Mouse (Mus musculus) small intestine, adult 2 months (tissue): ENCODE results near the gene Fhl3.

ENCODE experiments used
- CTCF ChIP-seq: fragments of 200-500 bp; IDR thresholded peaks from 2 replicates; pipeline ENCODE4 v1.5.1; 2012; ENCODE audit warnings: low read depth, mild to moderate bottlenecking, control low read depth, inconsistent platforms, low read length, moderate library complexity, mixed read lengths; ENCODE audit not compliant: insufficient replicate concordance, insufficient read length; ENCODE audit errors: extremely low read depth
- POLR2A ChIP-seq: fragments of 200-500 bp; IDR thresholded peaks from 2 replicates; pipeline ENCODE4 v1.6.1; 2012; ENCODE audit warnings: low read depth, mild to moderate bottlenecking, control low read depth, inconsistent platforms, low read length, moderate library complexity

DNA sequence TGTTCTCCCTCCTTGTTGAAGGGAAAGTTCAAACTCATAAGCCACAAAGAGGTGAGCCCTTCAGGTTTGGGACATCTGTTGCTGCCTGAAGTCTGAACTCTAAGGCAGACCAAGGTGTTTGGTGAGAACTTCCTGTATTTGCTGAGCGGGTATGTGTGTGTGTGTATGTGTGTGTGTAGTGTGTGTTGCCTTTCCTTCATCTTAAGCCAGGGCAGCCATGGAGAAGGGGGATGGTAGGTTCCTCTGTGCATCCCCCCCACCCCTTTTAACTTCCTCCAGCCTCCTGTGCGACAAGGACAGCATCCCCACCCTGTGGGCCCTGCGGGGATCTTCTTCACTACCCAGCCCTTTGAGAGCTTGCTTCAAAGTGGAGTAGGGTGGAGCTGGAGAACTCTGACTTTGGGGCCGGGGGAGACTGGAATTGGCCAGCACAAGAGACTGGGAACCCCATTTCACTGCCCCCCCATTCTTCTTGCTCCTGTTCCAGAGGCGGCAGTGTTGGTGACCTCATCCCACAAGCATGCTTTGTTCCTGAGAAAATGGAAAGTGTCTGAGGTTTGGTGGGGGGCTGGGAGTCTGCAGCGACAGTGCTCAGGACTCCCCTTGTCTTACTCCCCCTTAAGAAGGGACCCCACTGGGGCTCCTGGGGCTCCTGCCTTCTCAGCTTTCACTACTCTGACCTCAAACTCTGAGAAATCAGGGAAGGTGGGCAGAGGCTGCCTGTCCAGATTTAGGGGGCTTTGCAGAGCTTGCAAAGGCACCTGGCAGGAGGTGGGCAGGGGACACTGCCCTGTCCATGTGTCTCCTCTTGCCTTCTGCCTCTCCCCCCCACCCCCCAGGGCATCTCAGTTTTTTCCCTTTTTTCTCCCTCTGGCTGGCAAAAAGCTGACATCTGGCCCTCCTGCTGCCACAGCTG is 3.6 kb downstream of the Fhl3 start:
- TF ChIP-seq CTCF (no peak), POLR2A (no peak)
